Mouse (Mus musculus): Measurements from ENCODE around the gene Rps19bp1.

DNA sequence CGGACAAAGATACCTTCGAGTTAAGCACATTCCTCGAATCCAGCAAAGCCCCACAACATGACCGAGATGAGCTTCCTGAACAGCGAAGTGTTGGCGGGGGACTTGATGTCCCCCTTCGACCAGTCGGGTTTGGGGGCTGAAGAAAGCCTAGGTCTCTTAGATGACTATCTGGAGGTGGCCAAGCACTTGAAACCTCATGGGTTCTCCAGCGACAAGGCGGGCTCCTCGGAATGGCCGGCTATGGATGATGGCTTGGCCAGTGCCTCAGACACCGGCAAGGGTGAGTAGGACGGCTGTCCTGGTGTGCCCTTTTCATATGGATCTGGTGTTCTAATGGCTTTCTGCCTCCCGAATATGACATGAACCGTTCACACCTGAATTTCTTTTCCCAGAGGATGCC is 7.9 kb downstream of the Rps19bp1 start:
- no peak; the same call in 1 of the 2 replicates for TF ChIP-seq CTCF (IDR thresholded peaks at IDR 0.05; ENCODE audit: low read depth)
- no peak for TF ChIP-seq EP300 (optimal IDR thresholded peaks at IDR 0.05)

All from stomach, postnatal 0 days (tissue).